Mouse (Mus musculus) hindbrain, embryonic 11.5 days (tissue): ENCODE data around the gene Gm13283. TPM values are rescaled to one million over a fixed set of nuclear protein-coding genes. Genes with fewer than 3 reads are reported as not detected.
"Not testable (repeated sequence)": the region's sequence is repeated elsewhere in the genome, so short reads cannot be mapped to it uniquely, and the experiment has no call there.

ENCODE experiments used
- ATAC-seq: fragments of 200-750 bp; cut with Nextera tagmentation; 2 replicates; pipeline ENCODE4 v1.8.0; 2017; ENCODE audit warnings: mild to moderate bottlenecking, moderate TSS enrichment, moderate library complexity; ENCODE audit not compliant: low FRiP score
- DNase-seq: peaks from one replicate; pipeline ENCODE4 v3.0.0-alpha.2; 2015; ENCODE audit warnings: low spot score
- H3K27ac ChIP-seq: fragments of 300-500 bp; sonication (generic); 2 replicates; pipeline ENCODE4 v1.5.1; 2014; ENCODE audit warnings: mild to moderate bottlenecking, low read depth, low read length
- H3K27me3 ChIP-seq: fragments of 300-500 bp; sonication (generic); 2 replicates; pipeline ENCODE4 v1.6.1; 2014; ENCODE audit warnings: mild to moderate bottlenecking, low read length, moderate library complexity, mixed read lengths; ENCODE audit not compliant: control insufficient read depth, insufficient read depth
- H3K36me3 ChIP-seq: fragments of 300-500 bp; sonication (generic); 2 replicates; pipeline ENCODE4 v1.6.1; 2014; ENCODE audit warnings: mild to moderate bottlenecking, low read length, moderate library complexity, mixed read lengths; ENCODE audit not compliant: control insufficient read depth, insufficient read depth
- H3K4me1 ChIP-seq: fragments of 300-500 bp; sonication (generic); replicated peaks from 2 replicates; pipeline ENCODE4 v1.6.1; 2014; ENCODE audit warnings: low read length, mixed read lengths; ENCODE audit not compliant: control insufficient read depth, insufficient read depth
- H3K4me2 ChIP-seq: fragments of 300-500 bp; sonication (generic); replicated peaks from 2 replicates; pipeline ENCODE4 v1.6.1; 2014; ENCODE audit warnings: mild to moderate bottlenecking, low read depth, low read length
- H3K4me3 ChIP-seq: fragments of 300-500 bp; sonication (generic); 2 replicates; pipeline ENCODE4 v1.5.1; 2014; ENCODE audit warnings: low read depth, low read length
- H3K9ac ChIP-seq: fragments of 300-500 bp; sonication (generic); 2 replicates; pipeline ENCODE4 v1.6.1; 2014; ENCODE audit warnings: low read depth, low read length
- H3K9me3 ChIP-seq: fragments of 300-500 bp; sonication (generic); 2 replicates; pipeline ENCODE4 v1.6.1; 2016; ENCODE audit warnings: low read length; ENCODE audit not compliant: control insufficient read depth
- WGBS: fragments of 180-500 bp; shearing (Covaris S2); extraction: QIAGEN DNeasy Blood & Tissue Kit; methylation state at CpG from one replicate; pipeline ENCODE4 v1.1.7; 2014; 5-methylcytosine and 5-hydroxymethylcytosine counted together
- polyA plus RNA-seq: library from polyadenylated mRNA; unstranded; fragments of >200 nt; fragmentation: Nextera tagmentation; extraction: Ambion mirVana; gene quantifications from 2 replicates; pipeline ENCODE4 v1.2.1, GENCODE M21; 2014

The Gm13283 gene
- polyA plus RNA-seq, 1 experiment from 2014 or later, result 0.20 TPM

- not testable (repeated sequence) for H3K4me1 ChIP-seq, H3K9ac ChIP-seq, H3K9me3 ChIP-seq, H3K27me3 ChIP-seq, H3K36me3 ChIP-seq
- Histone ChIP-seq H3K27ac (peak overlapping the region; percentile 49), H3K4me3 (peak overlapping the region; percentile 44), H3K4me2 (peak overlapping the region; percentile 68)
- WGBS, result under 1% methylated on average over 18 of the region's 21 CpGs
- DNase-seq, result peak; percentile 81
- peak; percentile 100 for ATAC-seq
Measured at GRCm38 (mm10) chr4:88757628-88758031, 2.3 kb upstream of the Gm13283 start.

- not testable (repeated sequence) for H3K4me3 ChIP-seq, H3K4me1 ChIP-seq, H3K36me3 ChIP-seq, H3K27ac ChIP-seq, H3K9me3 ChIP-seq, DNase-seq, ATAC-seq, H3K9ac ChIP-seq, H3K4me2 ChIP-seq, H3K27me3 ChIP-seq
- WGBS, result 82% methylated on average over 9 of the region's 9 CpGs
Measured at GRCm38 (mm10) chr4:88758751-88759150, 1.2 kb upstream of the Gm13283 start.

GRCm38 (mm10) chr4:88760431-88760830 lies 512 bp downstream of the Gm13283 start:
- peak; percentile 66 for DNase-seq
- Histone ChIP-seq H3K4me3 (0 out of 2 replicates have a peak overlapping the region, but pooled peaks have one; percentile 13), H3K4me2 (peak overlapping the region; percentile 29)
- not testable (repeated sequence) for H3K9me3 ChIP-seq, H3K9ac ChIP-seq, H3K27me3 ChIP-seq, ATAC-seq, H3K36me3 ChIP-seq, H3K27ac ChIP-seq, H3K4me1 ChIP-seq
- 1% methylated on average over 11 of the region's 28 CpGs for WGBS

- H3K27ac ChIP-seq, H3K27me3 ChIP-seq, H3K36me3 ChIP-seq, DNase-seq, H3K9ac ChIP-seq, ATAC-seq, H3K4me1 ChIP-seq, H3K4me2 ChIP-seq, H3K9me3 ChIP-seq, H3K4me3 ChIP-seq: not testable (repeated sequence)
- 73% methylated on average over 6 of the region's 8 CpGs for WGBS
Measured at GRCm38 (mm10) chr4:88761776-88762175, 1.9 kb downstream of the Gm13283 start.

GRCm38 (mm10) chr4:88762341-88762740 lies 2.4 kb downstream of the Gm13283 start:
- H3K4me1 ChIP-seq, H3K27me3 ChIP-seq, ATAC-seq, H3K36me3 ChIP-seq, H3K4me2 ChIP-seq, DNase-seq, H3K27ac ChIP-seq, H3K9me3 ChIP-seq, H3K4me3 ChIP-seq, H3K9ac ChIP-seq: not testable (repeated sequence)
- 49% methylated on average over 8 of the region's 9 CpGs for WGBS

- not testable (repeated sequence) for H3K4me1 ChIP-seq, ATAC-seq, H3K9me3 ChIP-seq, H3K27ac ChIP-seq, H3K9ac ChIP-seq, H3K36me3 ChIP-seq, H3K27me3 ChIP-seq
- 4% methylated on average over 23 of the region's 42 CpGs for WGBS
- peak overlapping the region; percentile 18; the same call in 1 of the 2 replicates for H3K4me3 ChIP-seq
- peak overlapping the region; percentile 39 for H3K4me2 ChIP-seq
- peak; percentile 56 for DNase-seq
Measured at GRCm38 (mm10) chr4:88763384-88764018, 3.6 kb downstream of the Gm13283 start.

- no CpG with 5 or more reads among the region's 32 CpGs for WGBS
- not testable (repeated sequence) for H3K4me2 ChIP-seq, H3K27me3 ChIP-seq
Measured at GRCm38 (mm10) chr4:88773534-88773933, 13.6 kb downstream of the Gm13283 start, which contains the start of gene Gm13290. Gm13290 (plus strand) TSS chr4:88773834.

GRCm38 (mm10) chr4:88776622-88777021 lies 16.7 kb downstream of the Gm13283 start, which contains the start of gene Gm13289:
Gm13289 (plus strand) TSS chr4:88776922.
- not testable (repeated sequence) for ATAC-seq, H3K9ac ChIP-seq, H3K36me3 ChIP-seq, H3K27me3 ChIP-seq, H3K4me3 ChIP-seq, H3K27ac ChIP-seq, H3K9me3 ChIP-seq, H3K4me2 ChIP-seq, DNase-seq, H3K4me1 ChIP-seq
- WGBS, result no CpG with 5 or more reads among the region's 29 CpGs

More at GRCm38 (mm10) chr4:88773534-88773933, 13.6 kb downstream of the Gm13283 start, which contains the start of gene Gm13290:
- not testable (repeated sequence) for H3K4me3 ChIP-seq, H3K27ac ChIP-seq, H3K36me3 ChIP-seq, H3K4me1 ChIP-seq, ATAC-seq, DNase-seq, H3K9ac ChIP-seq, H3K9me3 ChIP-seq

- H3K9me3 ChIP-seq, H3K4me1 ChIP-seq, H3K4me3 ChIP-seq, H3K27me3 ChIP-seq, ATAC-seq, H3K4me2 ChIP-seq, H3K36me3 ChIP-seq, H3K27ac ChIP-seq, H3K9ac ChIP-seq, DNase-seq: not testable (repeated sequence)
- WGBS, result no CpG with 5 or more reads among the region's 29 CpGs
Measured at GRCm38 (mm10) chr4:88779550-88779949, 19.6 kb downstream of the Gm13283 start, which contains the start of gene Gm13272. Gm13272 (plus strand) TSS chr4:88779850.
